Mouse (Mus musculus) gonadal fat pad, adult 2 months (tissue): ENCODE results near the gene Tbcel. TPM values are rescaled to one million over a fixed set of nuclear protein-coding genes. Genes with fewer than 3 reads are reported as not detected.

Source experiments
- DNase-seq: peaks from one replicate; pipeline ENCODE4 v3.0.0-alpha.2; 2012; ENCODE audit warnings: low read depth
- polyA plus RNA-seq: library from polyadenylated mRNA; depleted of rRNA; stranded (reverse); fragments of >200 nt; gene quantifications from 2 replicates; pipeline ENCODE4 v1.2.3, GENCODE M21; 2012; rRNA removed

Tbcel gene
- polyA plus RNA-seq, 1 experiment = 9.0 TPM

DNA sequence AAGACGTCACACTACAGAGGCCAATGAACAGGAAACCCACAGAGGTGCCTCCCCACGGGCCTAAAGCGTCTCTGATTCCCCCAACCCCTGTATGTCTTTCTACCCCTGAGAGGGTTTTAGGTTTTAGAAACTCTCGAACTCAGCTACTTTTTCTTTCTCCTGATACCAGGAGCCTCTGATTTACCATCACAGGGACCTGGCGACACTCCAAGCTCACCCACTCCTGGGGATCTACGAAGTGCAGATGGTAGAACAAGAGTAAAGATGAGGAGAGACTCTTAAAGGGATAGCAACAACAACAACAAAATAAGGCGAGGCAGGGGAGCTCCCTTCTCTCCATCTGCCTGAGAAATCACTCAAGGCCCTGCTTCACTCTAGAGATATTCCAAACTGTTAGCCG is 120.6 kb downstream of the Tbcel start:
- DNase-seq = no peak

DNA sequence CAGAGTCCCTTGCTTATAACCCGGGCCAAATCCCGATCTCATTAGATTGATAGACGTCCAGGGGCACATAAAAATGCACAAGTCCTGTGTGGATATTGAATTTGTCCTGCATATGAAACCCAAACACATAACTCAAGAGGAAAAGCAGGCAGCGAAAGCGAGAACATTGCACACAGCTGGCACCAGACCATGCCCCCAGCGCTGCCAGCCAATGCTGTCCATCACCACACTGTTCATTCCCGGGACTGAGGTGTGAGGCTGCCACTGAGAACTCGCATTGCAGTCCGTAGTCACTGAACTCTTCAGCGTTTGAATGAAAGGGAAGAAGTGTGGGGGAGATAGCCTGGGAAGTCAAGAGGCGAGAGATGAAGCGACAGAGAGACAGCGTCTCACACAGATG is 122.0 kb downstream of the Tbcel start:
- no peak for DNase-seq

DNA sequence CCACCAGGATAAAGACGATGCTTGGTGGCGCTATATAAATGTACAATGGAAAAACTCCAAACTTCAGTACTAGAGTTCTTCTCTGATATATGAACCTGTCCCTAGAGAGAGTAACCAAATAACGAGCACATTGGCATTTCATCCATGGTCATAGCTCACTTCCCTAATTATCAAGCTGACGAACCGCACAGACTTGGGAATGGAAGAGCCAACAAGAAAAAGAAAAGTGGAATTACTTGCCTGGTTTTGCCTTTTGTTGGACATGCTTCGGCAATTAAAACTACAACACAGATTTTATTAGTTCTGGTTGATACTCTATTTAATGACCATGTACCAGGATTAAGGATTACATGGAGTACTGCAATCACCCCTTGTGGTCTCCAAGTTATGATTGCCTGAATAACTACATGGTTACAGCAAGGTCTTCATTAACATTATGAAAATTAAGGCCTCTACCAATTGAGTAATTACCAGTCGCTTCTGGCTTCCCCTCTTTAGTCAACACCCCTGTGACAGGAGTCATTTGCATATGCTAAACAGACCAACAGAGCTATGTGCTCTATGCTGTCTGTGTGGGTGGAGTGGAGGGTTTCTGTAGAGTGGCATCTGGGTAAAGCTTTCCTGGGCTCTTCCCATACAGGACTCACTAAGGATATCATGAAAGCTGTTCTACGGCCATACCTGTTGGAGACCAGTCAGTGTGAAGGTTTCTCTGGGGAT is 124.8 kb downstream of the Tbcel start:
- no peak for DNase-seq

DNA sequence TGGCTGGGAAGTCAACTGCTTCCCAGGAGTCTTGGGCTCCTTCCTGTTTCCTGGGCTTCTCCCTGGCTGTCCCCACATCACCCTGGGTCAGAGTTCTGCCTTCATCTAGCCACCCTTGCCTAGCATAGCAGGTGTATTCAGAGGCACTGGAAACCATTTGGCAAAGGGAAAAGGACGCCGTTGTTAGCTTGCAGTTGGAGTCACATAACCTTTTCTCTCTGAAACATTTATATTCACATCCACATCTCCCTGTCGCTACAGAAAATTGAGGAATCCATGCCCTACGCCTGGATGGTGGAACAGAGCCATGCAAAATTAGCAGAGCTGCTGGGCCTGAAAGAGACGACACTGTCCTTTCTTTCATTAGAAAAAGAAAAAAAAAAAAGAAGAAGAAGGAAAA is 125.5 kb downstream of the Tbcel start:
- DNase-seq = no peak

DNA sequence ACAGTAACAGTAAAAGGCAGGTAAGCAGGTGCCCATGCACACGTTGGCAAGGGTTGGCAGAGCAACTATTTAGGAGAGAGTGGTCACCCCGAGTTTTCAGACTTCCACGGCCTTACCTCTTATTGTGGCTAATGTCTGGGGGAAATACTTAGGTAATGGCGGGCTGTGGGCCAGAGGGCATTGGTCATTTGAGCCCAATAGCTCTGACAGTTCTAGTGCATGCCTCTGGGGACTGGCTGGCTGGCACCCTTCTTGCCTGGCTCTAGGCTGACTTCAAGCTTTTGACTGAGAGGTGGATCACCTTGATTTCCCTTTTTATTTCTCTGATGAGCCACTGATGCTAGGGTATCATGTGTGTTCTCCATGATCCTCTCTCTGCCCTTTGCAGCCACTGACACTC is 129.5 kb downstream of the Tbcel start:
- no peak for DNase-seq

DNA sequence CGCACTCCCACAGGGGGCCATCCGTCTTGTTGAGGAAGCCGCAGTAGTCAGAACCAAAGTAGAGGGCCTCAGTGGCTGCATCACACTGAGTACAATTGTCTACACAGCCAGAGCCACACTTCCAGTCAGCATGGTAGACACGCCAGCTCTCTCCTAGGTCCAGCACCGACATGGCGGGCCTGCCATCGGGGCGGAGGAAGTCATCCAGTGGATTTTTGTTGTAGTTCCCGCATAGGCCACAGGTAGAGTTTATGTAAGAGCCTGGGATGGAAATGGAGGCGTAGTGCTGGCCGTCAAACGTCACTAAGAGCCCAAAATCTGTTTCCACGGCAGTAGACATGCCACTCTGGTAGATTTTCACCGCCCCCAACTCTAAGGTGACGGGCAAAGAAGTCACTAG is 130.0 kb downstream of the Tbcel start:
- DNase-seq = no peak

DNA sequence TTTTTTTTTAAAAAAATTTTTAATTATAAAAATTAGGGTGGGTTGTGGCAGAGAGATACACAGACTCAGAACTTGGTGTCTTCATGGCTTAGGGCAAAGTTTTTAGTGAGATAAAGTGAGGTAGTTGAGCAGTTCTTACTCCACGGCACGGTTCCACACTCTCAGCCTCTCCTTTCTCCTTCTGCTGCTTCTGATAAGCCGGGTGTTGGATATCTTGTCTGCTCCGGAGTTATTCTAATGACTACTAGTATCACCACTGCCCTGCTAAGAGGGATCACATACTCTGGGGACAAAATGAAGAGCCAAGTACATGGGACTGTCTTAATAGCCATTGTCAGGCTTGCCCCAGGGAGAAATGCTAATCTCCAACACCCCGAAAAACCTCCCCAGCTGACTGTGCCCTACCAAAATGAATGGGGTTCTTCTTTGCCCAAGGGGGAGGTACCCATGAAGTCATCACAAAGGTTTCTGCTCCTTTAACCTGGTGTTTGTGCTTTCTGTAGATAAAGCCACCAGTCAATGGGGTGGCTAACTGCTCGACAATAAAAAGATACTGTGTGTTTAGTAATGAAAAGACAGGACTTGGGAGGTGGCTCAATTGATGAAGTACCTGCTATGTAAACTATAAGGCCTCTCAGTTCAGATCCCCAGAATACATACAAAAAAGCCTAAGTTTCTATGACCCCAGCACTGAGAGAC is 135.8 kb downstream of the Tbcel start:
- no peak for DNase-seq

Other genes with a start within 250 kb of the Tbcel start
- 82.6 and 141 TPM in 2 replicates for gene Sc5d, start 243.6 kb downstream of the Tbcel start, polyA plus RNA-seq
- gene Tecta, start 107.9 kb downstream of the Tbcel start, polyA plus RNA-seq = 17.4 and 32.5 TPM in 2 replicates